Mouse (Mus musculus) olfactory bulb, adult 2 months (tissue): Measurements from ENCODE around the gene Il22. TPM values are rescaled to one million over a fixed set of nuclear protein-coding genes. Genes with fewer than 3 reads are reported as not detected.
"Not testable (repeated sequence)": the region's sequence is repeated elsewhere in the genome, so short reads cannot be mapped to it uniquely, and the experiment has no call there.

Experiments
- H3K27ac ChIP-seq: fragments of 200-500 bp; 2 replicates; pipeline ENCODE4 v1.5.1; 2012; ENCODE audit warnings: low read depth, low read length; ENCODE audit not compliant: insufficient read depth
- H3K4me1 ChIP-seq: fragments of 200-500 bp; 2 replicates; pipeline ENCODE4 v1.6.1; 2012; ENCODE audit warnings: low read length; ENCODE audit not compliant: control insufficient read depth, insufficient read depth
- H3K4me3 ChIP-seq: fragments of 200-500 bp; 2 replicates; pipeline ENCODE4 v1.5.1; 2012; ENCODE audit warnings: mild to moderate bottlenecking, low read depth, low read length, moderate library complexity; ENCODE audit not compliant: insufficient read depth
- CTCF ChIP-seq: fragments of 200-500 bp; IDR thresholded peaks from 2 replicates; pipeline ENCODE4 v1.5.1; 2012; ENCODE audit warnings: low read depth, mild to moderate bottlenecking, low read length, moderate library complexity; ENCODE audit not compliant: insufficient read depth
- POLR2A ChIP-seq: fragments of 200-500 bp; IDR thresholded peaks from 2 replicates; pipeline ENCODE4 v1.6.1; 2012; ENCODE audit warnings: mild to moderate bottlenecking, low read depth, low read length, moderate library complexity; ENCODE audit not compliant: insufficient read depth
- WGBS: fragments of 180-500 bp; shearing (Covaris S2); methylation state at CpG from one replicate; pipeline ENCODE4 v1.1.7; 2018; 5-methylcytosine and 5-hydroxymethylcytosine counted together
- polyA plus RNA-seq: library from polyadenylated mRNA; stranded (reverse); fragments of >200 nt; gene quantifications from 2 replicates; pipeline ENCODE4 v1.2.4, GENCODE M21; 2012; ENCODE audit warnings: low replicate concordance; ENCODE audit not compliant: missing spikeins, insufficient read depth, insufficient read length

Gene Il22
- polyA plus RNA-seq, 1 experiment, result not detected

DNA sequence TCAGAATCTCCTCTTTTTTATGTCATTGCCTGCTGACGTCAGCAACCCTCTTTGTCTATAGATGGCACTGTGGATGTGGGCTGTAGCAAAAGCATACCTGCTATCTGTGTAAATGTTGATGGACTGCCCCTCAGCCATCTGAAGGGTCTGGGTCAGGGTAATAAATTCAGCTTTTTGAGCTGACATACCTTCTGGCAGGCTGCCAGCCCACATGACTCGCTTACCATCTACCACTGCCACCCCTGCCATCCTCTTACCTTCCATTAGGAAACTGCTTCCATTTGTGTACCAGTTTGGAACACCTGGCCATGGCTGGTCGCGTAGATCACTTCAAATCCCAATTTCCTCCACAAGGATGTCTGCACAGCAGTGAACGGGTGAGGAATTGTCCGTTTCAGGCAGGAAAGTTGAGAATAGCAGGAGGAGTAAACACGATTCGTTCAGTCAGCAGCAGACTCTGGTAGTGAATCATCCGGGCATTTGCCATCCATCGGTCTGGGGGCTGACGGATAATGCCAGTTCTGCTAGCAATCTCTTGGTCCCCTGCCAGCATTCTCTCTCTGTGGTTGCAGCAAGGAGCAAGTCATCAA lies 44.4 kb downstream of the Il22 start:
- 44% methylated on average over 11 of the region's 11 CpGs for WGBS
- not testable (repeated sequence) for H3K4me3 ChIP-seq, H3K27ac ChIP-seq, H3K4me1 ChIP-seq

DNA sequence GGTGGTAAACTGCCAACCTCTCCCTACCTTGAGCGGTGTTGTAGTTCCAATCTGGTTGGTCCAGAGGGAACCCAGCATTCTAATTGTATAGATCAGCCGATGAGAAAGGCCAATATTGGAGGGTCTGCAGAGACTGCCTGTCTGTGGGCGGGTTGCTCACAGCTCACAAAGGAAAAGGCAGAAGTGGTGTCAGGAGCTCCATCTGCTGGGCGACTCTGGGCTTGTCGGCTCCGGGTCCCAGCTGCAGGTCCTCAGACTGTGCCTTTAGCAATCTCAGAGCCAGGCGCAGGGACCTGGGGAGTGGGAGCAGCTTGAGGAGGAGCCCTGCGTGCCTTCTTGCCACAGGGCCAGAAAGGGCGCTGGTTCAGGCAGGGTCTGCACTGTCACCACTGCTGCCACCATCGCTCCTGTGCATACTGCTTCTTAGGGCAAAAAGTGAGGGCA lies 46.1 kb downstream of the Il22 start:
- WGBS, result 34% methylated on average over 10 of the region's 10 CpGs
- TF ChIP-seq CTCF (peak; percentile 48; the same call in 1 of the 2 replicates), POLR2A (no peak)
- H3K27ac ChIP-seq, result no peak overlapping the region
- no peaks in the 10 kb centered on the region for H3K4me1 ChIP-seq
- no peak overlapping the region for H3K4me3 ChIP-seq

DNA sequence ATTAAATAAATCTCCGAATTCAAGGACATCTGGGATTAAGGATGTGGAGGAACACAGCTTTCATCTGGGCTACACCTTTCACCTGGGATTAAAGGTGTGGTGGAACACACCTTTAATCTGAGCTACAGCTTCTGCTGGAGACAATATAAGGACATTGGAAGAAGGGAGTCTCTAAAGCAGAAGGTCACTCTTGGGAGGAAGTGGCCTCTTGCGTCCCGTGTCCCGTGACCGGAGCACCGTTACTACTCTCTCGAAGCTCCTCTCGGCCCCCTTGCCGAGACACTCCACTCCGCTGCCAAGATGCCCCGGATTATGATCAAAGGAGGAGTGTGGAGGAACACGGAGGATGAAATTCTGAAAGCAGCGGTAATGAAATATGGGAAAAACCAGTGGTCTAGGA lies 53.6 kb downstream of the Il22 start, which contains the start of gene Gm32802:
Gene Gm32802, plus strand, starts transcription at position 301 of the 400 bp plus-strand sequence.
- not testable (repeated sequence) for H3K4me1 ChIP-seq, H3K4me3 ChIP-seq, H3K27ac ChIP-seq
- WGBS, result no CpG with 5 or more reads among the region's 13 CpGs

Other genes with a start within 250 kb of the Il22 start
- gene Mdm1, start 63.1 kb upstream of the Il22 start, polyA plus RNA-seq, result not detected in 2 replicates
- not detected in 2 replicates for gene Gm32717, start 35.8 kb downstream of the Il22 start, polyA plus RNA-seq
- gene Gm32802, start 53.7 kb downstream of the Il22 start, polyA plus RNA-seq, result not detected in 2 replicates
- gene Iltifb, start 90.1 kb downstream of the Il22 start, polyA plus RNA-seq, result not detected in 2 replicates
- gene Gm9040, start 122.0 kb downstream of the Il22 start, polyA plus RNA-seq, result not detected in 2 replicates
- not detected in 2 replicates for gene Gm9044, start 127.5 kb downstream of the Il22 start, polyA plus RNA-seq
- not detected in 2 replicates for gene Gm9045, start 132.9 kb downstream of the Il22 start, polyA plus RNA-seq
- not detected in 2 replicates for gene Gm9046, start 138.3 kb downstream of the Il22 start, polyA plus RNA-seq
- not detected in 2 replicates for gene Gm9048, start 143.7 kb downstream of the Il22 start, polyA plus RNA-seq
- not detected in 2 replicates for gene Gm9049, start 149.2 kb downstream of the Il22 start, polyA plus RNA-seq
- gene Ifng, start 236.1 kb downstream of the Il22 start, polyA plus RNA-seq, result not detected in 2 replicates